Mouse (Mus musculus) C2C12 (cell line): ENCODE data around the gene Pltp.

Experiments used
- CTCF ChIP-seq: IDR thresholded peaks from one replicate; pipeline ENCODE4 v1.5.1; 2011; ENCODE audit not compliant: control insufficient read depth, insufficient read depth, insufficient read length
- MAX ChIP-seq: IDR thresholded peaks from one replicate; pipeline ENCODE4 v1.6.1; 2011; ENCODE audit warnings: mild to moderate bottlenecking, control low read depth
- MYOG ChIP-seq: IDR thresholded peaks from one replicate; pipeline ENCODE4 v1.6.1; 2011; ENCODE audit not compliant: control insufficient read depth, insufficient read length; ENCODE audit errors: extremely low read depth
- USF1 ChIP-seq: IDR thresholded peaks from one replicate; pipeline ENCODE4 v1.6.1; 2011; ENCODE audit warnings: low read depth, mild to moderate bottlenecking, control low read depth, moderate library complexity

DNA sequence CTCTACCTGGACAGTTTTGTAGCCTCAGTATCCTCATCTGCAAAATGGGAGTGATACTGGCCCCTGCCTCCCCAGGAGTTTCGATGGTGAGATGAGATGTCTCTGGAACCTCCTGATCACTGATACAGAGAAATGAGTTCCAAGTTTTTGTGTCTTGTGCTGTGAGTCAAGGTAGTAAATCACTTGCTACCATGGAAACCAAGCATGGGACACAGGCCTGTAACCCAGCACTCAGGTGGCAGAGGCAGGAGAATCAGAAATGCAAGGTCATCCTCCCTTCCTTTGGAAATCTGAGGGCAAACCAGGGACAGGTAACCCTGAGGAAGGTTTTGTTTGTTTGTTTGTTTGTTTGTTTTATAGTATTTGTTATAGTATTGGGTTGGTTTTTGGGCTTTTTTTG lies 28.4 kb downstream of the Pltp start:
- TF ChIP-seq CTCF (no peak), MAX (no peak), USF1 (no peak), MYOG (no peak)
